Mouse (Mus musculus) lung, adult 2 months (tissue): ENCODE data around the gene Ddx11.

Source experiments
- CTCF ChIP-seq: fragments of 200-500 bp; IDR thresholded peaks from 2 replicates; pipeline ENCODE4 v1.5.1; 2011; ENCODE audit warnings: mild to moderate bottlenecking, low read length, control low read depth; ENCODE audit not compliant: insufficient read depth
- POLR2A ChIP-seq: fragments of 200-500 bp; IDR thresholded peaks from 2 replicates; pipeline ENCODE4 v1.6.1; 2011; ENCODE audit warnings: low read depth, mild to moderate bottlenecking, control low read depth, low read length, borderline replicate concordance; ENCODE audit errors: extremely low read depth

DNA sequence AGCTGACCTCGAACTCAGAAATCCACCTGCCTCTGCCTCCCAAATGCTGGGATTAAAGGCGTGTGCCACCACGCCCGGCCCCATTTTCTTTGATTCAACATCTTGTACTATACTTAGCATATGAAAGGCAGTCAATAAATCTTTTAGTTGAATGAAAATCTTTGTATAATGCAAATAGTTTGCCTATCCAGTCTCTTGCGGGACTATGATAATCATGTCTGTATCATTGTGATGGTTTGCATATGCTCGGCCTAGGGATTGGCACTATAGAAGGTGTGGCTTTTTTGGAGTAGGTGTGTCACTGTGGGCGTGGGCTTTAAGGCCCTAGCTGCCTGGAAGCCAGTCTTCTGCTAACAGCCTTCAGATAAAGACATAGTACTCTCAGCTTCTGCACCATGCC is 19.2 kb upstream of the Ddx11 start:
- TF ChIP-seq POLR2A (no peak), CTCF (no peak)
